Mouse (Mus musculus) olfactory bulb, adult 2 months (tissue): Measurements from ENCODE around the gene Lrrc49. TPM values are rescaled to one million over a fixed set of nuclear protein-coding genes. Genes with fewer than 3 reads are reported as not detected.
A peak's percentile ranks its signal among the peaks of the same experiment; 100 is the strongest.

Source experiments
- H3K27ac ChIP-seq: fragments of 200-500 bp; 2 replicates; pipeline ENCODE4 v1.5.1; 2012; ENCODE audit warnings: low read depth, low read length; ENCODE audit not compliant: insufficient read depth
- H3K4me1 ChIP-seq: fragments of 200-500 bp; 2 replicates; pipeline ENCODE4 v1.6.1; 2012; ENCODE audit warnings: low read length; ENCODE audit not compliant: control insufficient read depth, insufficient read depth
- H3K4me3 ChIP-seq: fragments of 200-500 bp; 2 replicates; pipeline ENCODE4 v1.5.1; 2012; ENCODE audit warnings: mild to moderate bottlenecking, low read depth, low read length, moderate library complexity; ENCODE audit not compliant: insufficient read depth
- CTCF ChIP-seq: fragments of 200-500 bp; IDR thresholded peaks from 2 replicates; pipeline ENCODE4 v1.5.1; 2012; ENCODE audit warnings: low read depth, mild to moderate bottlenecking, low read length, moderate library complexity; ENCODE audit not compliant: insufficient read depth
- POLR2A ChIP-seq: fragments of 200-500 bp; IDR thresholded peaks from 2 replicates; pipeline ENCODE4 v1.6.1; 2012; ENCODE audit warnings: mild to moderate bottlenecking, low read depth, low read length, moderate library complexity; ENCODE audit not compliant: insufficient read depth
- WGBS: fragments of 180-500 bp; shearing (Covaris S2); methylation state at CpG from one replicate; pipeline ENCODE4 v1.1.7; 2018; 5-methylcytosine and 5-hydroxymethylcytosine counted together
- polyA plus RNA-seq: library from polyadenylated mRNA; stranded (reverse); fragments of >200 nt; gene quantifications from 2 replicates; pipeline ENCODE4 v1.2.4, GENCODE M21; 2012; ENCODE audit warnings: low replicate concordance; ENCODE audit not compliant: missing spikeins, insufficient read depth, insufficient read length

The Lrrc49 gene
- polyA plus RNA-seq, 1 experiment, result not detected

GRCm38 (mm10) chr9:60662936-60663335, 25.0 kb downstream of the Lrrc49 start:
- WGBS, result 24% methylated on average over 2 of the region's 2 CpGs
- Histone ChIP-seq H3K4me3 (no peak overlapping the region), H3K27ac (no peak overlapping the region), H3K4me1 (no peaks in the 10 kb centered on the region)
- TF ChIP-seq POLR2A (no peak), CTCF (no peak)

- H3K27ac ChIP-seq, result no peak overlapping the region
- TF ChIP-seq CTCF (no peak), POLR2A (no peak)
- H3K4me3 ChIP-seq, result no peak overlapping the region
- peaks cover 13% of the 10 kb centered on the region for H3K4me1 ChIP-seq
Observed at GRCm38 (mm10) chr9:60653582-60653981, 34.4 kb downstream of the Lrrc49 start.

GRCm38 (mm10) chr9:60653137-60653536, 34.8 kb downstream of the Lrrc49 start:
- 91% methylated on average over 1 of the region's 1 CpGs for WGBS
- H3K27ac ChIP-seq, result no peak overlapping the region
- peaks cover 15% of the 10 kb centered on the region for H3K4me1 ChIP-seq
- H3K4me3 ChIP-seq, result no peak overlapping the region
- no peak for TF ChIP-seq POLR2A
- TF ChIP-seq CTCF, result no peak

- TF ChIP-seq CTCF (no peak), POLR2A (no peak)
- Histone ChIP-seq H3K4me1 (peaks cover 15% of the 10 kb centered on the region), H3K27ac (no peak overlapping the region), H3K4me3 (no peak overlapping the region)
- WGBS, result 86% methylated on average over 6 of the region's 6 CpGs
Observed at GRCm38 (mm10) chr9:60650277-60650676, 37.7 kb downstream of the Lrrc49 start.

- TF ChIP-seq CTCF, result no peak
- TF ChIP-seq POLR2A, result no peak
- Histone ChIP-seq H3K4me3 (peak overlapping the region; percentile 13), H3K4me1 (peaks cover 15% of the 10 kb centered on the region), H3K27ac (peak overlapping the region; percentile 88)
- 9% methylated on average over 18 of the region's 18 CpGs for WGBS
Observed at GRCm38 (mm10) chr9:60648981-60649975, 38.7 kb downstream of the Lrrc49 start.

GRCm38 (mm10) chr9:60633601-60634000, 54.4 kb downstream of the Lrrc49 start:
- Histone ChIP-seq H3K4me1 (no peaks in the 10 kb centered on the region), H3K27ac (no peak overlapping the region), H3K4me3 (no peak overlapping the region)
- no peak for TF ChIP-seq CTCF
- TF ChIP-seq POLR2A, result no peak
- 67% methylated on average over 2 of the region's 2 CpGs for WGBS

GRCm38 (mm10) chr9:60626311-60626791, 61.6 kb downstream of the Lrrc49 start:
- Histone ChIP-seq H3K4me1 (peaks cover 18% of the 10 kb centered on the region), H3K4me3 (no peak overlapping the region), H3K27ac (0 out of 2 replicates have a peak overlapping the region, but pooled peaks have one; percentile 24)
- TF ChIP-seq CTCF (no peak), POLR2A (no peak)
- 34% methylated on average over 7 of the region's 7 CpGs for WGBS

GRCm38 (mm10) chr9:60625895-60626294, 62.1 kb downstream of the Lrrc49 start:
- 25% methylated on average over 2 of the region's 2 CpGs for WGBS
- no peak overlapping the region for H3K27ac ChIP-seq

GRCm38 (mm10) chr9:60616946-60617345, 71.0 kb downstream of the Lrrc49 start:
- peaks cover 3% of the 10 kb centered on the region for H3K4me1 ChIP-seq
- 56% methylated on average over 9 of the region's 9 CpGs for WGBS
- TF ChIP-seq POLR2A (no peak), CTCF (no peak)
- H3K27ac ChIP-seq, result peak overlapping the region; percentile 73
- H3K4me3 ChIP-seq, result no peak overlapping the region

More at GRCm38 (mm10) chr9:60625895-60626294, 62.1 kb downstream of the Lrrc49 start:
- H3K4me3 ChIP-seq, result no peak overlapping the region
- TF ChIP-seq POLR2A (no peak), CTCF (no peak)
- H3K4me1 ChIP-seq, result peaks cover 18% of the 10 kb centered on the region
